Mouse (Mus musculus) G1E-ER4 (cell line): ENCODE measurements at regions not wholly inside any gene's neighbourhood (a gene's known extent, or its start where the extent isn't known, plus 50 kb on each side); places are given as distances from the start of the nearest gene placed in this dataset.

ENCODE experiments used
- GATA1 ChIP-seq: IDR thresholded peaks from one replicate; pipeline ENCODE4 v1.8.0; 2012; ENCODE audit warnings: low read length, inconsistent platforms

- TF ChIP-seq GATA1 = no peak
These were observed 57.6 kb upstream of the Exoc6 start for GRCm38 (mm10) chr19:37492572-37492971.

GRCm38 (mm10) chr19:37493378-37493777 is 56.8 kb upstream of the Exoc6 start:
- no peak for TF ChIP-seq GATA1

GRCm38 (mm10) chr19:37493921-37494485 is 56.2 kb upstream of the Exoc6 start:
- TF ChIP-seq GATA1 = peak; percentile 100

- TF ChIP-seq GATA1 = no peak
These were observed 55.4 kb upstream of the Exoc6 start for GRCm38 (mm10) chr19:37494806-37495205.

- no peak for TF ChIP-seq GATA1
These were observed 54.6 kb upstream of the Exoc6 start for GRCm38 (mm10) chr19:37495319-37496270.

- no peak for TF ChIP-seq GATA1
These were observed 53.5 kb upstream of the Exoc6 start for GRCm38 (mm10) chr19:37496759-37497158.

GRCm38 (mm10) chr19:37497161-37497560 is 53.1 kb upstream of the Exoc6 start:
- TF ChIP-seq GATA1 = no peak

GRCm38 (mm10) chr19:37498438-37498837 is 51.8 kb upstream of the Exoc6 start:
- TF ChIP-seq GATA1 = no peak
